Mouse (Mus musculus) heart, adult 9 months (tissue): ENCODE measurements around the gene Slfn5.
"Not testable (repeated sequence)": the region's sequence is repeated elsewhere in the genome, so short reads cannot be mapped to it uniquely, and the experiment has no call there.

Experiments used
- DNase-seq, 2 experiments: peaks; one replicate each; pipeline ENCODE4 v3.0.0; 2022; ENCODE audit warnings: low spot score in 2 of 2

Gene Slfn5

DNA sequence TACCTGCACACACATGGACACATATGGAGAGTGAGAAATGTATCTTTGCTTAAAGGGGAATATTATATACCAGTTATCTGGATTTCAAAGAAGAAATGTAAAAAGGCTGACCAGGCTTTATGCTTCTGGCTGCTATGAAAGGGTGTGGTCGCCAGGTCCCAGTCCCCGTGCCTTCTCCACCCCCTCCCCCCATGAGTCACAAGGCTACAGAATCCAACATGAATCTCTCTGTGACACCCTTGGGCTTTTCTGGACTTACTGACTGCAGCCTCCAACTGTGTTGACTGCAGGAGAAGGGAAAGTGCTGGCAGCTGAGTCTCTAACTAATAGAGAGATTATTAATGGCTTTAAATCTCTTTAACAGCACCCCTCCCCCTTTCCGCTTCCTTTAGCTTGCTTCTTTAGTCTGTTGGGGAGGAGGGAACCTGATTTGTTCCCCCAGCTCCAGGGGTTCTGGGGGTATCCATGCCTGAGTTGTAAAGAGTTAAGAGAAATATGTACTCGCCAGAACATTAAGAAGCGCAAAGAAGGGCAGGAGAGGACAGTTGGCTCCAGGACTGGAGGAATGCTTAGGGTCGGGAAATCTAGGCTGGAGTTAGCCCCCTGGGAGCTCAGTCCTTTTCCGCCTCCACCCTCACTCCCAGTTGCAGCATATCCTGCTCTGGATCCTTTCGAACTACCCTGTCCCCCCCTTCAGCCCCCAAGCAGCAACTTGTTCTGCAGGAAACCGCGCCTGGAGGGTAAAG is at the start of gene Slfn5:
Gene Slfn5, plus strand, starts transcription at position 614 of the 746 bp plus-strand sequence.
- peak; percentile 83 to 91 for DNase-seq

DNA sequence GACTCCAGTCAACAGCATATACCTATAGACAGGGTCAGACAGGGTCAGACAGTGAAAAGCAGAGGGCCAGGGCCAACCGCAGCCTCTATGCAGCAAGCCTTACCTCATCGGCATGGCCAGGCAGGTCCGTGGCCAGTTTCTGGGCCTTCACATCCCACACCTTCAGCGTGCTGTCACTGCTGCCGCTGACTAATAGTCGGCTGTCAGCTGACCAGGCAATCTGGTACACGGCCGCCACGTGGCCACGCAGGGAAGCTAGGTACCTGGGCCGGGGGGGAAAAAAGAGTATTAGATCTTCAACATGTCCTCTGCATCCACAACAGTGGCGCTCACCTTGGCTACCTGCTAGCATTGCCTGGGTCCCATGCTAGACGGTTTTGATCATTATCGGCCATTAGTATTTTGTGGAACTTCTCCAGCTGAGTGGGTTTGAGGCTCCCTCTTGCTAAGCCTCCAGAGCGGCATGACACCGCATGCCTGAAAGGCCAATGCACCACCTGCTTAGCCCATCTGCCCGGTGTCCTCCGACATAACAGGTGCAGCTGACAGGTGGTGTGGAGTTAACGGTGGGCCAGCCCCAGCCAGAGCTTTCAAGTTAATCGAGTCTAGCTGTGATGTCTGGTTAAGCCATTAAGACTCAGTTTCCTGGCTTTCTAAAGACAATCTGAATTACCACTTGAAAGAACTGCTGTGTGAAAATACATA is 49.4 kb upstream of the Slfn5 start:
- DNase-seq = no peak

GRCm38 (mm10) chr11:82904952-82905351 is 46.2 kb upstream of the Slfn5 start:
- DNase-seq = no peak

- DNase-seq = no peak
These were observed 45.3 kb upstream of the Slfn5 start for GRCm38 (mm10) chr11:82905816-82906215.

DNA sequence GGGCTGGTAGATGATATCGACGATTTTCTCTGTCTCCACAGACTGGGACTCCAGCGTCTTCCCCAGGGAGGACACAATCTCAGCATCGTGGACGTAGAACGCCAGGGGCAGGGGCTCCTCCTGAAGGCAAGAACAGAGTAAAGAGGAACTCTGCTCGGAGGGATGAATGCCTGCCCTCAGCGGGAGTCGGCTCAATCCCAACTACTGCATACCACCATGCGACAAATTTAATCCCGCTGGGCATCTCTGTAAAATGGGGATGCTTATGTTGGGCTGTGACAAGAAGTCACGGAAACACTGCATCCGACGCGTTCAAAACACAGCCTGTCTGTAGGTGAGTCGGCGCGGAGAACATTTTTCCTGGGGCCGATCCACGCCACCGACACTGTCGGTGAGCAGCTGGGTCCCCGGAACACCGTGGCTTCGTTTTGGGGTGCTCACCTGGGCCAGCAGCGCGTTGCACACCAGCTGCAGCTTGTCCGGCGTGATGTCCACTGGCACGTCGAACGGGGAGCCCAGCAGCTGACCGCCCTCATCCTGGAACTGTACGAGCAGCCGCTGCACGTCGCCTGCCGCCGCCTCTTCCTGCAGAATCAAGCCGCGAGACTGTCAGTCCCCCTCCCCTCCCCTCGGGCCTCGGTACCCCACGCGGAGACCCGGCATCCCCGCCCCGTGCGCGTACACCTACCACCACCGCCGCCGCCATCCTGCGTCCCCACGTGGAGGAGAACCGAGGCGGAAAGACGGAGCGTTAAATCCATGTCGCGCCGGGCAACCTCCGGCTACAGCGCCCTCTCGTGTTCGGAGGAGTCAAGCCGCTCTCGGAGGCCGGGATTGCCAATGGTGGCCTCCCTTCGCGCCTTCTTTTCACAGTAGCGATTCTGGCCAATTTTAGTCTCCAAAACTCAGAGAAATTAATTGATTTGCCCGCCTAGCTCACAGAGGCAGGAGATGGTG is 43.2 kb upstream of the Slfn5 start, which contains the start of gene Nle1:
Gene Nle1, minus strand, starts transcription at position 761 of the 957 bp plus-strand sequence.
- peak; percentile 88 to 89 for DNase-seq

- DNase-seq = no peak
These were observed 42.5 kb upstream of the Slfn5 start for GRCm38 (mm10) chr11:82908608-82908989.

GRCm38 (mm10) chr11:82910250-82910649 is 40.9 kb upstream of the Slfn5 start, which contains the start of gene Unc45b:
Gene Unc45b, plus strand, starts transcription at chr11:82910550.
- no peak for DNase-seq

GRCm38 (mm10) chr11:82910679-82911389 is 40.3 kb upstream of the Slfn5 start:
- peak; percentile 81 to 82 for DNase-seq

DNA sequence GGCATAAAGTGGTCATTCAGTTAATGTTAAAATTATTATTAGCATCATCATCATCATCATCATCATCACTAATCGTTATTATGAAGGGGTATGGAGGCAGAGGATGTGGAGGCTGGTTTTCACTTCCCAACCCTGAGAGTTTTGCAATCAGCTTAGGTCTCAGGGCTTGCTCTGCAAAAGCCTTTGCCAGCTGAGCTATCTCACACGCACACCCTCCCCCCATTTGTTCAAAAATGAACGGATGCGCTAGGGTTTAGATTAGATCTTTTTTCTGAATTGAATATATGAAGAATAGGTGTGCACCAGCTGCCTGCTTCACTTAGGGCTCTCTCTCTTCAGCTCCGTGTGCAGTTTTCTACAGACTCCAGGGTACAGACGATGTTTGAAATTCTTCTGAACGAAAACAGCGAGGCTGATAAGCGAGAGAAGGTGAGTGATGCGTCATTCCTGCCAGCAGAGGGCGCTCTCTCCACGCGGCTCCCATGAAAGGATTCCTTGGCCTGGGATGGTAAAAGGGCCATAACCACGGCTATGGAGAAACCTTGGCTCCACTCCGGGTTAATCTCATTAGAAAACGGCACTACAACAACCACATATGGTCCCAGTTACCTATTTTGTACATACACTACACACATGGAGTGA is 36.3 kb upstream of the Slfn5 start:
- peak; percentile 47 to 71 for DNase-seq

- no peak for DNase-seq
These were observed 30.4 kb upstream of the Slfn5 start for GRCm38 (mm10) chr11:82920768-82921167.

- DNase-seq = no peak
These were observed 29.5 kb upstream of the Slfn5 start for GRCm38 (mm10) chr11:82921691-82922090.

GRCm38 (mm10) chr11:82923910-82924309 is 27.2 kb upstream of the Slfn5 start:
- DNase-seq = not testable (repeated sequence)

- no peak for DNase-seq
These were observed 22.1 kb upstream of the Slfn5 start for GRCm38 (mm10) chr11:82928897-82929632.

DNA sequence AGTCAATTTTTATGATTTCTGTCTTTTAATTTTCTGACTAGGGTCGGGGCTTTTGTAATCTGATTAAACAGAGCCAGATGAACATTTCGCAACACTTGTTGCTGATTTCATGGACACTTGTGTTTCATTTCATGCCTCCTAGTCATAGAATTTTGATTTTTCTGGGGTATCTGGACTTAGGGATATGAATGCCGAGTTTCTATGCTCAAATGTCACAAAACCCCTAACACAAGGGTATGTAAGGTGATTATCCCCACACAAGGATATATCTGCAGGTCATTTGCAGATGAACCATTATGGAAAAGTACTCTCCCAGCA is 21.6 kb upstream of the Slfn5 start:
- DNase-seq = no peak

DNA sequence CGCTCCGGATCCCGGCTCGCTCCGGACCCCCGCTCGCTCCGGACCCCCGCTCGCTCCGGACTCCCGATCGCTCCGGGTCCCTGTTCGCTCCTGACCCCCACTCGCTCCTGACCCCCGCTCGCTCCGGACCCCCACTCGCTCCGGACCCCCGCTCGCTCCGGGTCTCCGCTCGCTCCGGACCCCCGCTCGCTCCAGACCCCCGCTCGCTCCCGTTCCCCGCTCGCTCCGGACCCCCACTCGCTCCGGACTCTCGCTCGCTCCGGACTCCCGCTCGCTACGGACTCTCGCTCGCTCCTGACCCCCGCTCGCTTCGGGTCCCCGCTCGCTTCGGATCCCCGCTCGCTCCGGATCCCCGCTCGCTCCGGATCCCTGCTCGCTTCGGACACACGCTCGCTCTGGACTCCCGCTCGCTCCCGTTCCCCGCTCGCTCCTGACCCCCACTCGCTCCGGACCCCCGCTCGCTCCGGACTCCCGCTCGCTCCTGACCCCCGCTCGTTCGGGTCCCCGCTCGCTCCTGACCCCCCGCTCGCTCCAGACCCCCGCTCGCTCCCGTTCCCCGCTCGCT is 20.7 kb upstream of the Slfn5 start:
- not testable (repeated sequence) for DNase-seq

GRCm38 (mm10) chr11:82931161-82931560 is 20.0 kb upstream of the Slfn5 start:
- DNase-seq = not testable (repeated sequence)

GRCm38 (mm10) chr11:82931671-82932450 is 19.3 kb upstream of the Slfn5 start:
- DNase-seq = not testable (repeated sequence)

DNA sequence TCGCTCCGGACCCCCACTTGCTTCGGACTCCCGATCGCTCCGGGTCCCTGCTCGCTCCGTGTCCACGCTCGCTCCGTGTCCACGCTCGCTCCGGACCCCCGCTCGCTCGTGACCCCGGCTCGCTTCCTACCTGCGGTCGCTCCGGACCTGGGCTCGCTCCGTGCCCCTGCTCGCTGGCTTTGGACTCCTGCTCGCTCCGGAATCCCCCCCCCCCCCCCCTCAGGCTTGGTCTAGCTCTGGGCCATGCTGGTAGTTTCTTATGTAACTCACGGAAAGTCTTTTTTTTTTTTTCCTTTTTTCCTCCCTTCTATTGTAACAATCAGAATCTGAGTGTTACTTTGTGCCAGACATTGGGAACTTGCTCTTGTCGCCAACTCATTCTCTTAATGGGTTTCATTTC is 18.0 kb upstream of the Slfn5 start:
- DNase-seq = no peak

- no peak for DNase-seq
These were observed 7.8 kb upstream of the Slfn5 start for GRCm38 (mm10) chr11:82943336-82943735.
